Mouse (Mus musculus): ENCODE data around the gene Ajuba. TPM values are rescaled to one million over a fixed set of nuclear protein-coding genes. Genes with fewer than 3 reads are reported as not detected.
A peak's percentile ranks its signal among the peaks of the same experiment; 100 is the strongest.
"Not testable (repeated sequence)": the region's sequence is repeated elsewhere in the genome, so short reads cannot be mapped to it uniquely, and the experiment has no call there.

The Ajuba gene
- 14.5 and 19.0 TPM in 2 replicates for polyA plus RNA-seq (2014; fragmentation: Nextera tagmentation; extraction: Ambion mirVana)

- peak within 1 kb of the TSS; percentile 95 for H3K4me3 ChIP-seq (ENCODE audit: low read depth, low read length)
- no peaks in the 10 kb centered on the region for H3K9me3 ChIP-seq (ENCODE audit: control insufficient read depth, low read length)
- H3K27ac ChIP-seq (ENCODE audit: low read depth): peak within 1 kb of the TSS; percentile 93
- H3K4me2 ChIP-seq (ENCODE audit: low read length): peak within 1 kb of the TSS; percentile 93
- H3K36me3 ChIP-seq (ENCODE audit: control insufficient read depth, insufficient read depth, low read length): peaks cover 4% of the 10 kb centered on the region; the same call in 1 of the 2 replicates
- H3K27me3 ChIP-seq (replicated peaks; ENCODE audit: control insufficient read depth, insufficient read depth, low read length): no peaks in the 10 kb centered on the region
- H3K4me1 ChIP-seq (replicated peaks; ENCODE audit: control insufficient read depth, insufficient read depth, low read length): peaks cover 33% of the 10 kb centered on the region
- ATAC-seq (replicated peaks; ENCODE audit: low FRiP score, low TSS enrichment, low read depth) (peak; percentile 75), DNase-seq (ENCODE audit: low spot score) (peak; percentile 97)
- H3K9ac ChIP-seq (ENCODE audit: low read length): peak within 1 kb of the TSS; percentile 86
- WGBS: under 1% methylated on average over 66 of the region's 66 CpGs
These were observed at the start of gene Ajuba for GRCm38 (mm10) chr14:54577089-54577982. Gene Ajuba, minus strand, starts transcription at chr14:54577558.

GRCm38 (mm10) chr14:54624976-54625375 lies 47.6 kb upstream of the Ajuba start:
- H3K4me3 ChIP-seq (ENCODE audit: low read depth, low read length): no peak overlapping the region
- ATAC-seq (replicated peaks; ENCODE audit: low FRiP score, low TSS enrichment, low read depth) (no peak), DNase-seq (ENCODE audit: low spot score) (no peak)
- no peaks in the 10 kb centered on the region for H3K27me3 ChIP-seq (replicated peaks; ENCODE audit: control insufficient read depth, insufficient read depth, low read length)
- H3K9me3 ChIP-seq (ENCODE audit: control insufficient read depth, low read length): no peaks in the 10 kb centered on the region
- no peaks in the 10 kb centered on the region for H3K36me3 ChIP-seq (ENCODE audit: control insufficient read depth, insufficient read depth, low read length)
- H3K27ac ChIP-seq (ENCODE audit: low read depth): no peak overlapping the region
- whole genome bisulfite sequencing: 73% methylated on average over 10 of the region's 10 CpGs
- no peaks in the 10 kb centered on the region for H3K4me1 ChIP-seq (replicated peaks; ENCODE audit: control insufficient read depth, insufficient read depth, low read length)
- no peak overlapping the region for H3K9ac ChIP-seq (ENCODE audit: low read length)
- H3K4me2 ChIP-seq (ENCODE audit: low read length): no peak overlapping the region

GRCm38 (mm10) chr14:54623334-54623733 lies 46.0 kb upstream of the Ajuba start:
- Histone ChIP-seq H3K9ac (ENCODE audit: low read length) (no peak overlapping the region), H3K36me3 (ENCODE audit: control insufficient read depth, insufficient read depth, low read length) (no peaks in the 10 kb centered on the region), H3K9me3 (ENCODE audit: control insufficient read depth, low read length) (no peaks in the 10 kb centered on the region), H3K27ac (ENCODE audit: low read depth) (no peak overlapping the region), H3K4me2 (ENCODE audit: low read length) (no peak overlapping the region), H3K27me3 (replicated peaks; ENCODE audit: control insufficient read depth, insufficient read depth, low read length) (no peaks in the 10 kb centered on the region), H3K4me3 (ENCODE audit: low read depth, low read length) (no peak overlapping the region), H3K4me1 (replicated peaks; ENCODE audit: control insufficient read depth, insufficient read depth, low read length) (no peaks in the 10 kb centered on the region)
- 84% methylated on average over 6 of the region's 6 CpGs for WGBS
- ATAC-seq (replicated peaks; ENCODE audit: low FRiP score, low TSS enrichment, low read depth): no peak
- no peak for DNase-seq (ENCODE audit: low spot score)

DNA sequence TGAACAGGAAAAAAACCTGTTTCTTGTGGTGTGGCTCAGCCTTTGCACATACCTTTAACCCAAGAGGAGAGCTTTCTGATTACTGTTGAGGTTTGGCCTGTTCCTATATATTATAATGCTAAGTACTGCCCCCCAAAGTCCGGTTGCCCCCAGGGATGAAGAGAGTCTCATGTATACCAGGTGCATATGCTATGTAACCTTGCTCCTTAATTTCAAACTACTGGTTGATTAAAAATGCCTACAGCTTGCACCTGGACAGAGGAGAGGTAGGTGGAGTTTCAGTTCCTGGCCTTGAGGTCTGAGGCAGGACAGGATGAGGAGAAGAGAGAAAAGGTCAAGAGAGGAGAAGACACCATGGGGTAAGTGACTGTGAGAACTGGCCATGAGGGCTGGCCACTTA lies 43.8 kb upstream of the Ajuba start, which contains the start of gene Psmb11:
TSS of gene Psmb11 (plus strand) at position 301 of the 400 bp plus-strand sequence.
- peaks cover 4% of the 10 kb centered on the region for H3K36me3 ChIP-seq (ENCODE audit: control insufficient read depth, insufficient read depth, low read length)
- 92% methylated on average over 1 of the region's 1 CpGs for WGBS
- H3K4me2 ChIP-seq (ENCODE audit: low read length): no peak within 1 kb of the TSS
- H3K9me3 ChIP-seq (ENCODE audit: control insufficient read depth, low read length): no peaks in the 10 kb centered on the region
- H3K4me3 ChIP-seq (ENCODE audit: low read depth, low read length): no peak within 1 kb of the TSS
- H3K4me1 ChIP-seq (replicated peaks; ENCODE audit: control insufficient read depth, insufficient read depth, low read length): peaks cover 5% of the 10 kb centered on the region; the same call in 1 of the 2 replicates
- DNase-seq (ENCODE audit: low spot score) (no peak), ATAC-seq (replicated peaks; ENCODE audit: low FRiP score, low TSS enrichment, low read depth) (no peak)
- no peak within 1 kb of the TSS for H3K27ac ChIP-seq (ENCODE audit: low read depth)
- H3K9ac ChIP-seq (ENCODE audit: low read length): no peak within 1 kb of the TSS
- H3K27me3 ChIP-seq (replicated peaks; ENCODE audit: control insufficient read depth, insufficient read depth, low read length): no peaks in the 10 kb centered on the region

- Histone ChIP-seq H3K9me3 (ENCODE audit: control insufficient read depth, low read length) (no peaks in the 10 kb centered on the region), H3K9ac (ENCODE audit: low read length) (peak within 1 kb of the TSS; percentile 80), H3K27me3 (replicated peaks; ENCODE audit: control insufficient read depth, insufficient read depth, low read length) (no peaks in the 10 kb centered on the region), H3K4me2 (ENCODE audit: low read length) (peak within 1 kb of the TSS; percentile 68), H3K4me1 (replicated peaks; ENCODE audit: control insufficient read depth, insufficient read depth, low read length) (peaks cover 5% of the 10 kb centered on the region; the same call in 1 of the 2 replicates), H3K4me3 (ENCODE audit: low read depth, low read length) (peak within 1 kb of the TSS; percentile 77), H3K36me3 (ENCODE audit: control insufficient read depth, insufficient read depth, low read length) (peaks cover 28% of the 10 kb centered on the region), H3K27ac (ENCODE audit: low read depth) (peak within 1 kb of the TSS; percentile 74)
- ATAC-seq (replicated peaks; ENCODE audit: low FRiP score, low TSS enrichment, low read depth) (peak; percentile 91), DNase-seq (ENCODE audit: low spot score) (peak; percentile 94)
- under 1% methylated on average over 25 of the region's 25 CpGs for WGBS
These were observed 40.6 kb upstream of the Ajuba start, which contains the start of gene Psmb5 for GRCm38 (mm10) chr14:54617897-54618365. Gene Psmb5, minus strand, starts transcription at chr14:54618022.

GRCm38 (mm10) chr14:54617152-54617896 lies 40.0 kb upstream of the Ajuba start:
- peaks cover 5% of the 10 kb centered on the region; the same call in 1 of the 2 replicates for H3K4me1 ChIP-seq (replicated peaks; ENCODE audit: control insufficient read depth, insufficient read depth, low read length)
- H3K27me3 ChIP-seq (replicated peaks; ENCODE audit: control insufficient read depth, insufficient read depth, low read length): no peaks in the 10 kb centered on the region
- peak overlapping the region; percentile 77 for H3K4me3 ChIP-seq (ENCODE audit: low read depth, low read length)
- peak overlapping the region; percentile 68 for H3K4me2 ChIP-seq (ENCODE audit: low read length)
- H3K36me3 ChIP-seq (ENCODE audit: control insufficient read depth, insufficient read depth, low read length): peaks cover 34% of the 10 kb centered on the region
- ATAC-seq (replicated peaks; ENCODE audit: low FRiP score, low TSS enrichment, low read depth) (peak; percentile 56), DNase-seq (ENCODE audit: low spot score) (peak; percentile 76)
- WGBS: 3% methylated on average over 38 of the region's 38 CpGs
- H3K27ac ChIP-seq (ENCODE audit: low read depth): peak overlapping the region; percentile 74
- H3K9ac ChIP-seq (ENCODE audit: low read length): peak overlapping the region; percentile 80
- no peaks in the 10 kb centered on the region for H3K9me3 ChIP-seq (ENCODE audit: control insufficient read depth, low read length)

GRCm38 (mm10) chr14:54616226-54616825 lies 39.0 kb upstream of the Ajuba start:
- Histone ChIP-seq H3K4me3 (ENCODE audit: low read depth, low read length) (no peak overlapping the region), H3K4me2 (ENCODE audit: low read length) (peak overlapping the region; percentile 68)

GRCm38 (mm10) chr14:54614130-54614529 lies 36.8 kb upstream of the Ajuba start:
- not testable (repeated sequence) for H3K9ac ChIP-seq (ENCODE audit: low read length); H3K9me3 ChIP-seq (ENCODE audit: control insufficient read depth, low read length); H3K4me1 ChIP-seq (replicated peaks; ENCODE audit: control insufficient read depth, insufficient read depth, low read length); H3K4me3 ChIP-seq (ENCODE audit: low read depth, low read length); DNase-seq (ENCODE audit: low spot score); H3K27ac ChIP-seq (ENCODE audit: low read depth); H3K4me2 ChIP-seq (ENCODE audit: low read length); ATAC-seq (replicated peaks; ENCODE audit: low FRiP score, low TSS enrichment, low read depth); H3K27me3 ChIP-seq (replicated peaks; ENCODE audit: control insufficient read depth, insufficient read depth, low read length)
- H3K36me3 ChIP-seq (ENCODE audit: control insufficient read depth, insufficient read depth, low read length): peaks cover 45% of the 10 kb centered on the region
- WGBS: 95% methylated on average over 14 of the region's 16 CpGs

More at GRCm38 (mm10) chr14:54616226-54616825, 39.0 kb upstream of the Ajuba start:
- no peaks in the 10 kb centered on the region for H3K27me3 ChIP-seq (replicated peaks; ENCODE audit: control insufficient read depth, insufficient read depth, low read length)
- no peak for DNase-seq (ENCODE audit: low spot score)
- WGBS: 93% methylated on average over 16 of the region's 16 CpGs
- no peak overlapping the region for H3K9ac ChIP-seq (ENCODE audit: low read length)
- no peak for ATAC-seq (replicated peaks; ENCODE audit: low FRiP score, low TSS enrichment, low read depth)
- H3K9me3 ChIP-seq (ENCODE audit: control insufficient read depth, low read length): no peaks in the 10 kb centered on the region
- H3K36me3 ChIP-seq (ENCODE audit: control insufficient read depth, insufficient read depth, low read length): peaks cover 44% of the 10 kb centered on the region
- peaks cover 5% of the 10 kb centered on the region; the same call in 1 of the 2 replicates for H3K4me1 ChIP-seq (replicated peaks; ENCODE audit: control insufficient read depth, insufficient read depth, low read length)
- no peak overlapping the region for H3K27ac ChIP-seq (ENCODE audit: low read depth)
